Mouse (Mus musculus): ENCODE measurements around the gene Gns.

The Gns gene

DNA sequence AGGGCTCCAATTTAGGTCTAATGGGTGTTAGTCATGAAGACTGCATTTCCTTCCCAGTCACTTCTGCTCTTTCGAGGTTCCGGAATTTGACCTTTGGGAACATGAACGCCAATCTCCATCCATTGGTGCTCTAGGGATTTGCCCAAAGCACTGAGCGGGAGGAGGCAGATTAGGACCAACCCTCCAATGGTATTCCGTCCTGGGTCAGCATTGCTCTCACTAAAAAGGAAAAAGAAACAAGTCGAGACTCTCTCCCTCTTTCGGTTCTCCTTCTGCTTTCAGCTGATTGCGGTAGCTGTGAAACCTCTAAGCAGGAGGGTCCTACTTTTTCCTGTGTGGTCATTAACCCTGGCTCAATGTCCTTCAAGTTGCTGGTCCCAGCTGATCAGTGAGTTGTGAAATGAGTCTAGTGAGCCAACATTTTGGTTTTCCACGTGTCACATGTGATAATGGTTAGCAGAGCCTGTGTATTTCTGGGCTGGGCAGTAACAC is 937 bp downstream of the Gns start:
- peak; percentile 56 for DNase-seq (ENCODE audit: low read depth, low spot score)

DNA sequence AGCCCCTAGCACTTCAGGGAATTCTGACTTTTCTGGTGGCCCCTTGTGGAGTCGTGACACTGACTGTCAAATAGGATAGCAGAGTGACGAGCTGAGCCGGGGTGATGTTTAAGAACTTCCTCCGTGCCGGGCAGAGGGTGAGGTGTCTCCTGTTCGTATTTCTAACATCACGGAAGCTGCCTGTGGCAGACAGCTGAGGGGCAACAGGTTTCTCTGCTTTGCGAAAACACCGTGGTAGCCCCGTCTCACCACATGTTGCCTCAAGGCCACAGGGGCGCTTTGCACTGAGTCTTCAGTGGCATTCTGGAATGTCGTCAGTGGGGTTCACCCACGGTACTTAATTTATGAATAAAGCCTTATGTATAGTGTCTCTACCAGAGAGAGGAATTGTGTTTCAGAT is 2.4 kb downstream of the Gns start:
- no peak for DNase-seq (ENCODE audit: low read depth, low spot score)

DNA sequence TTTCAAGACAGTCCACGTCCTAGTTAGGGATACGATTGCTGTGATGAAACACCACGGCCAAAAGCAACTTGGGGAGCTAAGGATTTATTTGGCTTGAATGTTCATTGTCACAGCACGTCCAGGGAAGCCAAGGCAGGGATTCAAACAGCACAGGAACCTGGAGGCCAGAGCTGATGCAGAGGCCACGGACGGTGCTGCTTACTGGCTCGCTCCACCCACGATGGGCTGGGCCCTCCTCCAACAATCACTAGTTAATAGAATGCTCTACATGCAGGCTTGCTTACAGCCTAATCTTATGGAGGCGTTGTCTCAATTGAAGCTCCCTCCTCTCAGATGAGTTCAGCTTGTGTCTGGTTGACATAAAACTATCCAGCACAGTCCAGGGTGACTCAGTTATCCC is 2.9 kb downstream of the Gns start:
- no peak for DNase-seq (ENCODE audit: low read depth, low spot score)

DNA sequence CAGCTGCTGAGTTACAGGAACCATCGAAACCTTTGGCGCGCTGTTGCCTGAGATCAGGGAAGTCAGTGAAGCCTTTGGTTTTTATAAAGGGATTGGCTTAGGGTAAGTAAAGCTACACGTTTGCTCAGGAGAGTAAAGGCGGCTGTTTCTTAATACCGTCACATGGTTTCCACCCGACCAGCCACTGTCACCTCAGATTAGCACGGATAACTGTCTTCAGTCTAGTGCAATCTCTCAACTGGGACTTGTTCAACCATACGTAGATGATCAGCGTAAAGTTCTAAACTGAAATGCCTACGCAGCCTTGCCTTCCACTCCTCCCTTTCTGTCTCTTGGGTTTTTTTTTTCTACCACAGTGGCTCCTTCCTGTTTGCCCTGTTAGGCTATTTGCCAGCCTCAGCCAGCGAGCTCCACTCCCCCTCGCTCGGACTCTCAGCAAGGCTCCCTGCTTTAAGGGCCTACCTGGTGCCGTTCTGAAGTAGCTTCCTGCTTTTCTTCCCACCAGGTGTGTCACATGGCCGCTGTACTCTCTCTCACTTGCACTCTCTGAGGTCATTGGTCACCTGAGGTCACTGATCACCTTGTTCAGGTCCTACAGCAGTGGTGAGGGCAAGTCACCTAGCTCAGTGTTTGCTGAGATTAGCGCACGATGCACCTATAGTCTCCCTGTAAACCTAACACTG is 4.0 kb downstream of the Gns start:
- no peak for DNase-seq (ENCODE audit: low read depth, low spot score)

DNA sequence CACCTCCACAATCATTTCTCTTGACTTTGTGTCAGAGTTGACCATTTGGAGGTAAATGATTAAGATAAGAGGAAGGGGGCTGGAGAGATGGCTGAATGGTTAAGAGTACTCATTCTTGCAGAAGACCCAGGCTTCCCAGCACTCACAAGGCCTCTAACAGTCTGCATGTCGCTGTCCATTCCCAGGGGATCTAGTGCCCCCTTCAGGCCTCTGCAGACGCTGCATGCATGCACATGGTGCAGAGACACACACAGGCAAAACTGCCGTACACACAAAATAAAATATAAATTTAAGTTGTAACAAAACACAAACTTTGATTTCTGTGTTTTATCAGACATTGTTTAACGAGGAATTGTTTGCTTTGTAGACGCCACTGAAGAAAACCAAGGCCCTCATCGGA is 5.9 kb downstream of the Gns start:
- DNase-seq (ENCODE audit: low read depth, low spot score): no peak

DNA sequence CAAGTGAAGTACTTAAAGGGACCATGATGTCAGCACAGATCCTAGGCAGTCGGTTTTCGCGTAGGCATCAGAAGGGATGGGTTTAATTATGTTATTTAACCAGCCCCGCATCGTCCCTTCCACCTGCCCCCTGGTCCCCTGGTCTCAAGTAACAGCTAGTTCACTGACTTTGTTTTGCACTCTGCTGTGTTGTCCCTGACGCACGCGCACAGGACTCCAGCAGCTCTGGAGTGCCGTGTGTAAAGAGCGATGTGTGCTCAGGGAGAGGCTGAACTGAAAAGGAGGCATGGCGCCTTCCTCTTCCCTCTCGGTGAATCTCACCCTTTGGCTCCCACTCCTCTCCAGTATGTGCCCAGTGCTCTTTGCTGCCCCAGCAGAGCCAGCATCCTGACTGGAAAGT is 9.1 kb downstream of the Gns start:
- DNase-seq (ENCODE audit: low read depth, low spot score): no peak

DNA sequence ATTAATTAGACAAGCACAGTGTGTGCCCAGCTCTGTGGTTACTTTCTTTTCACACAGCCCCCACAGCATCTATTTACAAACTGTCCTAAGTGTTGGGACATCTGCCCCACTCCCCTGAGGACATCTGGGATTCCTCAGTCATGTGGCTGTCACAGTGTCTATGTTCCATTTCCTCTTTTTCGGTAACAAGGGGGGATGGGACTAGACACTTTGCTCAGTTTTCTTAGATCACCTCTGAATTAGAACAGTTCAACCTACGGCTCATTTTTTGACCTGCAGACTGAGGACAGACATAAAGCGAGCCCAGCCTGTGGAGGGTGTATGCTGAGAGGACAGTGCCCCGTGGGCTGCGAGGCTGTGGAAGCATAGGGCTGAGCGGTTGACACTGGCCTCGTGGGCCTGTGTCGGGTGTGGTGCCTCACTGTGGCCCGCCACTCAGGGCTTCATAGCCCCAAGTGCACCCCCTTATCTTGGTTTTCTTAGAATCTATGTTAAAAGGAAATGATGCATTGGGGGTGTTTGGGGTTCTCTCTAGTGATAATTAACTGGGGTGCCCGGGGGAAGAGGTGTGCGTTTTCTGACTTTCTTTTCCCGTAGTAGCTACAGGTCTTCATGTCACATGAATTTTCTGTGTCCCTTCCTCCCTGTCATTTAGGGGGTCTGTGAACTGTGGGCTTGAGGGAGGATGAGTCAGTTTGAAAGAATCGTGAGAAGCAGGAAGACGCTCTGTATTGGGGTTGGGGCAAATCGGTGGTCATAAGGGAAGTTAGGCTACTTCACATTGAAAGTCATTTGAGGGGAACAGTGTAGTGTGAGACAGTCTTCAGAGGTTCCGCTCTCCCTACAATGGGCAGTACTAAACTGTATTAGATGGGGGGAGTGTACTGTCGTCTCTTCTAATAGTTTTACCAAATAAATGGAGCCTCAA is 10.1 kb downstream of the Gns start:
- DNase-seq (ENCODE audit: low read depth, low spot score): peak; percentile 46

DNA sequence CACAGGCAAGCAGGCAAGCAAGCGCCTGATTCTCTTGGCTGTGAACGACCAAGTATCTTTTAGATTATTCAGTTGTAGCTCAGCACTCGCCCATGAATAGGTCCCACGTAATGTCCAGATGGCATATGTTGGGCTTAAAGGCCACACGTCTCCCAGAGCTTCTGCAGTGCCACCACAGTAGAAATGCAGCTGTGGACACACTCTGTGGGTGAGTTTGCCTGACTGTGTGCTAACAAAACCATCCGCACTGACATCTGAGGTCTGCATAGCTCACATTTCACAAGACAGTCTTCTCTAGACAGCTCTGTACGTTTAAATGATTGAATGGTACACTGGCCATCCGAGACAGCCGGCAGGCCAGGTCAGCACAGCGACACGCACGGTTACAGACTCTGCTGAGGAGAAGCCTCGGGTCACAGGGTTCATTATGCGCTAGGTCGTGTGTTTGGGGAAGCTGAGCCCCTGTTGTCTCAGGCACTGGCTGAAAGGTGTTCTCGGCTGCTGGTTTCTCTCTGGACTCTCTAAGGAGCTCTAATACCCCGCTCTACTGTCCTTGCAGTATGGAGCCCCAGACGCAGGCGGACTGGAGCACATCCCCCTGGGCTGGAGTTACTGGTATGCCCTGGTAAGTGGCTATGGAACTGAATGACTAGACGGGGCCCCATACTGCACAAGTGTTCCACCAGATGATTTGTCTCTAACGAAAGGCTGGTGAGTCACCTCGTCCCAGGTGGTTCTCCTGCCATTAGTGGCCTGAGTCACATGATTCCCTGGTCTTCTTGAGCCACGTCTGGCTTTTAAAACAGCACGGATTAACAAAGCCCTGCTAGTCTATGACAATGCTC is 11.0 kb downstream of the Gns start:
- DNase-seq (ENCODE audit: low read depth, low spot score): no peak

DNA sequence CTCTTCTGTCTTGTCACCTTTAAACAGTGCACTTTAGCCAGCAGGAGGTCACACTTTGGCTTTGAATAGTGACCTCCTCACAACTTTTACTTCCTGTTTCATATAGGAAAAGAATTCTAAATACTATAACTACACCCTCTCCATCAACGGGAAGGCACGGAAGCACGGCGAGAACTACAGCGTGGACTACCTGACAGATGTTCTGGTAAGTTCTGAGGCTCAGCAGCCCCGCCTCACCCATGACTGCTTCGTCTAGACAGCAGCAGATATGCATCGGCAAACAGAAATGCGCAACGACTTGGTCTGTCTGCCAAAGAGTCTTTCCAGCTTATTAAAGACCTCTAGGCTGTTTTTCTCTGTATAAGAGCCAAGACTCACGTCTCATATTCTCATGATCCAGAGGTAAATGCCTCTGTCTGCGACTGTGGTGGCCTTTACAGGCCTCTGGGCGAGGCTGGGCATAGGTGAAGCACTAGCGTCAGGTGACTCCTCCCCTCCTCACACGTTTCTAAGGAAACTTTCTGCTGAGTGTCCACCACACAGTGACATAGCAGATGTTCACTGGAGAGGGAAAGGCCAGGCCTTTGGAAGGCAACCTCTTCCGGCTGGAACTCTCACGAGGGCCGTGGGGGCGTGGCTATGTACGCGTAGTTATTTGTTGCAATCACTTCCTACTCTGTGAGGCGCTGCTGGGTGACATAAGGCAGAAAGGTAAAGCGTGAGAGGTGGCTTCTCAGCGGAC is 11.8 kb downstream of the Gns start:
- peak; percentile 22 for DNase-seq (ENCODE audit: low read depth, low spot score)

DNA sequence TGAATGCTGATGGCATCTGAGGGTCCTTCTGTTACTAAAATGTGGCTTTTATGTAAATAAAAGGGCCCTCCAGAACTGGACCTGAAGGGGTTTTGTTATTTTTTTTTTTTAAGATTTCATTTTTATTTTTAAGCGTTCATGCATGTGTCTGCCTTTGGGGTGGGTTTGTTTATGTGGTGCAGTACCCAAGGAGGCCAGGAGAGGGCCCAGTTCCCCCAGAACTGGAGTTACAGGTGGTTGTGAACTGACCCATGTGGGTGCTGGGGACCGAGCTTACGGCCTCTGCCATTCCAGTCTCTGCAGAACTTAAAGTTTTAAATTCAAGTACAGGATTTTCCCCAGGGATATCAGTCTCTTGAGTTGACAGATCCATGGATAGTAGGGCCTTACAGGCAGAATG is 14.5 kb downstream of the Gns start:
- no peak for DNase-seq (ENCODE audit: low read depth, low spot score)

DNA sequence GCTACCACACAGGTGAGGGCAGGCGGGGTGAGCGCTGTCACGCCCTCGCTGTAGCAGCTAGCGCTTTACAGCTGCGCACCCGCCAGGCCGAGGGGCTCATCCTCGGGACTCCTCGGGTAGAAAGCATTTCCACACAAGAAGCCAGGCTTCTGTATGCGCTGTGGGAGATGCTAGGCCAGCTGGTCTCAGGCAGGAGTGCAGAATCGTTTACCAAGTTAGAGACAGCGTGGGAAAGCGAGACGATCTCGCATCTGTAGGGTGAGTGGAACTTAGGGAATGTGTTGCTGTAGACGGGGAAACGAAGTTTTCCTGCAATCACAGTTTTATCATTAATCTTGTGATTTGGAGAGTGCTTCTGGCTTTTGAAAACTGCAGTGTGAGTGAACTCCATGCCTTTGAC is 16.4 kb downstream of the Gns start:
- DNase-seq (ENCODE audit: low read depth, low spot score): no peak

DNA sequence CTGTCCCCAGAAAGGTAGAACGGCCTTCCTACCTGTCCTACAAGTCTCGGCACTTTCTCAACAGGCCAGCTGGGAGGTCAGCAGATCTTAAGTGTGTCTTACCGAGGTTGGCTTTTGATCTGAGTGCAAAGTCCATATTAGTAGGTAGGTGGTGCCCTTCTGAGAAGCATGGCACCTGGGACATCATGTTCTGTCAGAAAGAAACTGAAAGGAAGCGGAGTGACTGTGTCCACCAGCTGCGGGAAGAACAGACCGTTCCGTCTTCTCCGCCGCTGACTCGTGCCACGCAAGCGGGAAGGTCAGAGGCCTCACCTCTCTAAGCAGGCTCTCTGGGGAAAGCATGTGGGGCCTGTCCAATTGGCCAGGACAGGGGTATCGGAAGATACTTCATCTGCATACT is 19.8 kb downstream of the Gns start:
- DNase-seq (ENCODE audit: low read depth, low spot score): no peak

DNA sequence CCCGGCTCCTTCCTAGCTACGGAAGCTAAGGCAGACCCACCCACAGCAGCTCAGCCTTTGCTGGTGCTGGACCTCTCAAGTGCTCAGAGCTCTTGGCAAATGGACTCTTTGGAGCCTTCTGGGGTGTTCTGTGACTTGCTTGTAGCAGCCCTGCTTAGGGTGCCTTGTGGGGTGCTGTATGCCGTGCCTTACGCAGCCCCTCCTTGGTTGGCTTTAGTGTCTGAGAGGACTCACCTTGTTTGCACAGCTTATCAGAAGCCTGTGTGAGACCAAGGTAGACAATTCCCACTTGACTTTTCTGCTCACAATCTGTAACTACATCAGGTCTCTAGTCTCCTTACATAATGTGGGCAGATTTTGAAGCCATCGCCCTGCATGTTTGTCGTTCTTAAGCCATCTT is 20.8 kb downstream of the Gns start:
- DNase-seq (ENCODE audit: low read depth, low spot score): no peak

DNA sequence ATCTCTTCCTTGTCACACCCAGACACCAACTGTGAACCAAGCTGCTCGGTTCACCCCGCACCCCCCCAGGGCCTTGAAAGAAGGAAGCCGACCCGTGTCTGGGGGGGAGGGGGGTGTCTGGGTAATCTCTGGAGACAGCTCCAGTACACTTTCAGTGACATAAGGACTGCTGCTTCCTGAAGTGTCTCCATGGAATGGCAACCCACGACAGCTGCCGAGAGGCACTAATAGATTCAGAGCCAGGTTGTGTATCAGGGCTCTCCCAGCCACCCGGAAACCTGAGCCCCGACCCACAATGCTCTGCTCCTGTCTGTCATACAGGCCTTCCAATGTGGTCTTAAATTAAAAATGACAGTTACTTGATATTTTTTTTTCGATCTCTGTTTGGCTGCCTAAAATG is 21.5 kb downstream of the Gns start:
- peak; percentile 67 for DNase-seq (ENCODE audit: low read depth, low spot score)

DNA sequence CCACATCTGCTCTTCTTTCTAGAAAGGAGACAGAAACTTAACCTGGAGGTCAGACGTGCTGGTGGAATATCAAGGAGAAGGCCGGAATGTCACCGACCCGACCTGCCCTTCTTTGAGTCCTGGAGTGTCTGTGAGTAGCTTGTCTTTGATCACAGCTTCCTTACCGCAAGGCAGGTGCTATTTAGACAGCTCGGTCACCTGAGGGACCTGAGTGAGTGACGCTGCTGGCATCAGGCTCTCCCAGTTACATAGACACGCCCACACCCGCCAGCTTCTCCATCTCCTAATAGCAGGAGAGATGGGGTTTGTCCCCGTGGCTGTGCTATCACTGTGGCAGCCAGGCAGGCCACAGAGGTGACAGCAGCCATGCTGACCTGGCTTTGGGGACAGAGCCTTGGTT is 25.7 kb downstream of the Gns start:
- DNase-seq (ENCODE audit: low read depth, low spot score): no peak

DNA sequence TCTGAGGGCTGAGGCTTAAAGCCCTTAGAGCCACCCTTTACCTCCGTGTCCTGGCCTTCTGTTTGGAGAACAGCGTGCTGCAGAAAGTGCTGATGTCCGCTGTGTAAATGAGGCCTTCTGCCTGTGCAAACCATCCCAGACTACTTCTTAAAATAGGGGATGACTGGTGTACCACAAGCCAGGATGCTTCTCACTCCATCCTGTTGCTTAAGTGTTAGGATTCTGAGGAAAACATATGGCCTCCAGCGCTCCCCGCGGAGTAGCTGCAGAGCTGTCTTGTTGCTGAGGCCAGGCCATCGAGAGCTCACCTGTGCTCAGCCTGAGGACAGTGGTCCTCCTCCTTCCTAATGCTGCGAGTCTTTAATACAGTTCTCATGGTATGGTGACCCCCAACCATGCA is 27.0 kb downstream of the Gns start:
- no peak for DNase-seq (ENCODE audit: low read depth, low spot score)

DNA sequence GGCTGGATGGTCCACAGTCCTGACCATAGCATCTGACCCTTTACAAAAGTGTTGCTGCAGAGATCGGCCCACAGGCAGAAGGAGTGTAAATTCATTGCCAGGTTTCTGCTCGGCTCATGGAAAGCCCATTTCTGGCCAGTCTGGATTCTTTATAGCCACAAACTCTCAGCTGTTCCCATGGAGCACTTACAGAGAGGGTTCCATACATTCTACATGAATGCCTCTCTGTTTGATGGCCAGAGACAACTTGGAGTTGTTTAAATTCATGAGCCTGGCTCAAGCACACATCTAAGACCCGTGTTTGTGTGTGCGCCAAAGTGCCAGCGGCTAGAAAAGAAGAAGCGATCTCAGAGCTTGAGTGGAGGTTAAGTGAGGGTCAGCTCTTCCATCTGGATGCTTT is 29.4 kb downstream of the Gns start:
- DNase-seq (ENCODE audit: low read depth, low spot score): no peak

DNA sequence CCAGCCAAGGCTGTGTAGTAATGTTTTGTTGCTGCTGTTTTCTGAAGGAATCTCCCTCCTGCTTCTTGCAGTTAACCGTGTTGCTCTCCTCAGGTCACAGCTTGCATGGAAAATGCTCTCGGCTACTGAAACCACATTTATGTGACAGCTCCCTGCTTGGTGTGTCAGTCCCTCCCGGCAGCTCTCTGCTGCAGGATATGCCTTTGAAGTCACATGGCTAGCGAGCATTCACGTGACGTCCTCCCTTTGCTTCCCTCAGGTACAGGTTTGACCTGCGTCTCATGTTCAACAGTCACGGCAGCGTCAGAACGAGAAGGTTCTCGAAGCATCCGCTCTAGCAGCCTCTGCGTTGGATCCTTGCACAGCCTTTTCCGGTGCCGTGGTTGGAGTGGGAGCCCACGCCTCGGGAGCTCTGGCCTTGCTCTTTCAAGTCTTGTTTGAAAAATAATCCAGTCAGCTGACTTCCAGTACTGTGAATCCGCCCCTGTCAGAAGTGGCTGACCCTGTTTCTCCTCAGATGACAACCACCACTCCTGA is 30.0 kb downstream of the Gns start:
- no peak for DNase-seq (ENCODE audit: low read depth, low spot score)

DNA sequence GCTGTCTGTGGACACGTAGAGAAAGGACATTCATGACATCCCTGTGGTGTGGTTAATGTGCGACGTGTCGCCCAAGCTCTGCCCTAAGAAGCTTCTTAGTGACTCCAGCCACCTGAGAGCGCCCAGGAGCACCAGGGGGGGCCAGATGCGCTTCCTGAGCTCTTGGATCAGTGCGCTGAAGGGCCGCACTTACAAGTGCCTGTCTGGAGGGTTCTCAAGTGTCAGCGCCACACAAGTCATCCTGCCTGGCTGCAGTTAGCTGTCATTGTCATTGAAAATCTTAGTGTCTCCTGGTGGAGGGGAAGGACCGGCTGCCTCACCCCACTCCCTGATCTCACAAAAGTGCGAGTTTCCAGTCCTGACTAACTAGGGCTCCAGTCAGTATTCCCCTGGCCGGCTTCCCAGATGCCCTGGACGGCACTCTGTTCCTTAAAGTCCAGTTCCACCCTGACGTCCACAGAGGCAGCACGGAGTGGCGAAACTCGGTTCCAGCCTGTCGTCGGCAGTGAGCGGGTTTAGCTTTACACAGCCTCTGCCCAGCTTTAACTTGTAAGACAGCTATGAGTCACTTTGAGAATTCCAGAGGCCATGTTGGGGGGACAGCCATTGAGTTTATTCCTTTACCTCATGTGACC is 30.8 kb downstream of the Gns start:
- no peak for DNase-seq (ENCODE audit: low read depth, low spot score)

DNA sequence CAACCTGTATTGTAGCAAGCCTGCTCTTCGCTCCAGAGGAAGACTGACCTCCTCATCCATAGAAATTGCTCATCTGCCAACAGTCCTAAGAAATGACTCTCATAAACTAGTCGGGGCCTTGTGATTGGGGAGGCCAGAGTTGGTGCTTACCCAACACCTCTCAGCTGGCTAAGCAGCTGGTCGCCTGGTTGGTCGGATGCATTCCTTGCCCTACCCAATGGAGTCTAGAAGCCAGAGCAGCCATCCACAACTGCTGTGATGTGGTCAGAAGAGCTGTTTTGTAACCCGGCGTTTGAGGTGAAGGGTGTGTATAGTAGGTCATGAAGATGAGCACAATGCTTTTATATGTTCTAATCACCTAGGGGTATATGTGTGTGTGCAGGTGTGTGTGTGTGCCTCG is 33.7 kb downstream of the Gns start:
- DNase-seq (ENCODE audit: low read depth, low spot score): no peak

DNA sequence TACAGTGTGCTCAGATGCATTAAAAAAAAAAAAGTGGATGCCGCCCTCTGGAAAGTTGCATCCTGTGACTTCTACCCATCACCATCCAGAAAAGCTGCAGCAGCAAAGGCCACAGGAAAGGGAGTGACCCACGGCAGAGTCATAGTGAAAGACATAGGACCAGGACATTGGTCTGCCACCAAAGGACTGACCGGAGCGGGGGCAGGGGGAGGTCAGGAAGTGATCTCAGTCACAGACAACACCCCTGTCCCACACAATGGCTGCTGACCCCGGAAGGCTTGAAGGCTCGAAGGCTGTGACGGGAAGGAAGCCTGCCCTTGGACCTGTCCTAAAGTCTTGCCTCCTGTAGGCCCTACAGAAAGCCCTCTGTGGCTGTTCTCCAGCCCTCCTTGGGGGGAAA is 36.1 kb downstream of the Gns start:
- no peak for DNase-seq (ENCODE audit: low read depth, low spot score)
